Mouse (Mus musculus) heart, embryonic 11.5 days (tissue): ENCODE measurements around the gene L3mbtl3. TPM values are rescaled to one million over a fixed set of nuclear protein-coding genes. Genes with fewer than 3 reads are reported as not detected.

ENCODE experiments used
- microRNA-seq: library from miRNA; unstranded; fragments of <30 nt; microRNA quantifications from one replicate; pipeline ENCODE4, GENCODE M21; 2016; ENCODE audit warnings: borderline number of aligned reads
- polyA plus RNA-seq: library from polyadenylated mRNA; unstranded; fragments of >200 nt; fragmentation: Nextera tagmentation; extraction: Ambion mirVana; gene quantifications from 2 replicates; pipeline ENCODE4 v1.2.1, GENCODE M21; 2014

The L3mbtl3 gene
- polyA plus RNA-seq, 1 experiment from 2014 or later = 11.4 TPM

Small RNA genes within 50 kb of the gene (microRNA-seq; reads per million reads assigned to microRNA genes)
- gene Gm27754 = not detected

Other genes starting within 250 kb of the L3mbtl3 start
- not detected in 2 replicates for gene Samd3, start 146.3 kb downstream of the L3mbtl3 start, polyA plus RNA-seq